Mouse (Mus musculus) E14TG2a.4 (cell line): ENCODE results near the gene Gm17349.

Experiments
- CTCF ChIP-seq: conservative IDR thresholded peaks from 2 replicates; pipeline ENCODE4 v1.5.1; 2014; ENCODE audit warnings: low read length
- NANOG ChIP-seq: IDR thresholded peaks from 2 replicates; pipeline ENCODE4 v1.6.1; 2014; ENCODE audit warnings: borderline replicate concordance, low read length, mixed read lengths
- POU5F1 ChIP-seq: IDR thresholded peaks from 2 replicates; pipeline ENCODE4 v1.6.1; 2014; ENCODE audit warnings: low read length, borderline replicate concordance

- TF ChIP-seq POU5F1 = no peak
- TF ChIP-seq CTCF = no peak
- no peak for TF ChIP-seq NANOG
Observed at GRCm38 (mm10) chr15:99703676-99704040, 1.6 kb downstream of the Gm17349 start.
